Mouse (Mus musculus): ENCODE results near the gene Adgre5.

DNA sequence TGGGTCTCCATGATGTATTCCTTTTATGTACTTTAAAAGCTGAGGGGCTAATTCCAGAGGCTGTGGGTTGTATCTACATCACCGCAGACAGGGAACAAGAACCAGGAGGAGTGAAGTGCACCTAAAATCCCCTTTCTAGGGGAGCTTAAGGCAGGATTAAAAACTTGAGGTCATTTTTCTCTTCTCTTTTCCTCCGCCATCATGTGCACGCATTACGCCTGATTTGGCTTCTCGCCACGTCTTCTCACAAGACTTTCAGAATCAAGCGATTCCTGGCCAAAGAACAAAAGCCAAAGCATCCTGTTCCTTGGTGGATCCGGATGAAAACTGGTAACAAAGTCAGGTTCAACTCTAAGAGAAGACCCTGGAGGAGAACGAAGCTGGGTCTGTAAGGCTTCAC, 8.1 kb upstream of the Adgre5 start:
- TF ChIP-seq CTCF (conservative IDR thresholded peaks at IDR 0.05 in 1 of 2, IDR thresholded peaks at IDR 0.05 in 1 of 2; ENCODE audit: low read depth in 2 of 2, low read length in 2 of 2) (no peak), MAFK (IDR thresholded peaks at IDR 0.05; ENCODE audit: insufficient replicate concordance, low read length) (no peak)
